Mouse (Mus musculus) E14TG2a.4 (cell line): ENCODE data around the gene Pipox.

Experiments
- H3K27me3 ChIP-seq: 2 replicates; pipeline ENCODE4 v1.6.1; 2014; ENCODE audit warnings: low read length, control low read depth; ENCODE audit not compliant: insufficient read depth
- H3K36me3 ChIP-seq: 2 replicates; pipeline ENCODE4 v1.6.1; 2014; ENCODE audit warnings: low read length, control low read depth; ENCODE audit not compliant: insufficient read depth
- H3K4me1 ChIP-seq: replicated peaks from 2 replicates; pipeline ENCODE4 v1.6.1; 2014; ENCODE audit warnings: low read depth, low read length, control low read depth
- H3K4me3 ChIP-seq: replicated peaks from 2 replicates; pipeline ENCODE4 v1.5.1; 2014; ENCODE audit warnings: mild to moderate bottlenecking, low read length
- H3K9me3 ChIP-seq: 2 replicates; pipeline ENCODE4 v1.6.1; 2014; ENCODE audit warnings: low read length, control low read depth
- CTCF ChIP-seq: conservative IDR thresholded peaks from 2 replicates; pipeline ENCODE4 v1.5.1; 2014; ENCODE audit warnings: low read length
- NANOG ChIP-seq: IDR thresholded peaks from 2 replicates; pipeline ENCODE4 v1.6.1; 2014; ENCODE audit warnings: borderline replicate concordance, low read length, mixed read lengths
- POU5F1 ChIP-seq: IDR thresholded peaks from 2 replicates; pipeline ENCODE4 v1.6.1; 2014; ENCODE audit warnings: low read length, borderline replicate concordance

Gene Pipox

GRCm38 (mm10) chr11:77901775-77902355, 8.0 kb upstream of the Pipox start:
- Histone ChIP-seq H3K27me3 (no peaks in the 10 kb centered on the region), H3K4me3 (no peak overlapping the region), H3K4me1 (peaks cover 72% of the 10 kb centered on the region), H3K36me3 (no peaks in the 10 kb centered on the region), H3K9me3 (no peaks in the 10 kb centered on the region)
- TF ChIP-seq NANOG: no peak
- TF ChIP-seq POU5F1: no peak

- H3K36me3 ChIP-seq: no peaks in the 10 kb centered on the region
- H3K9me3 ChIP-seq: no peaks in the 10 kb centered on the region
- no peak for TF ChIP-seq CTCF
- TF ChIP-seq POU5F1: no peak
- no peak for TF ChIP-seq NANOG
- H3K4me3 ChIP-seq: no peak overlapping the region
- H3K27me3 ChIP-seq: no peaks in the 10 kb centered on the region
- peaks cover 76% of the 10 kb centered on the region for H3K4me1 ChIP-seq
Observed at GRCm38 (mm10) chr11:77901366-77901765, 7.5 kb upstream of the Pipox start.

- TF ChIP-seq CTCF: no peak
- no peak for TF ChIP-seq NANOG
- no peak for TF ChIP-seq POU5F1
- Histone ChIP-seq H3K4me1 (peaks cover 83% of the 10 kb centered on the region), H3K4me3 (no peak overlapping the region), H3K36me3 (no peaks in the 10 kb centered on the region), H3K9me3 (no peaks in the 10 kb centered on the region), H3K27me3 (no peaks in the 10 kb centered on the region)
Observed at GRCm38 (mm10) chr11:77900696-77901095, 6.8 kb upstream of the Pipox start.

GRCm38 (mm10) chr11:77900187-77900586, 6.3 kb upstream of the Pipox start:
- peaks cover 85% of the 10 kb centered on the region for H3K4me1 ChIP-seq
- no peaks in the 10 kb centered on the region for H3K27me3 ChIP-seq
- no peaks in the 10 kb centered on the region for H3K9me3 ChIP-seq
- H3K36me3 ChIP-seq: no peaks in the 10 kb centered on the region
- H3K4me3 ChIP-seq: no peak overlapping the region
- no peak for TF ChIP-seq NANOG
- TF ChIP-seq CTCF: no peak
- TF ChIP-seq POU5F1: no peak

GRCm38 (mm10) chr11:77896820-77897805, 3.2 kb upstream of the Pipox start:
- no peaks in the 10 kb centered on the region for H3K9me3 ChIP-seq

GRCm38 (mm10) chr11:77896480-77896819, 2.6 kb upstream of the Pipox start:
- H3K4me3 ChIP-seq: peak overlapping the region; percentile 62
- no peak for TF ChIP-seq NANOG
- TF ChIP-seq POU5F1: no peak
- no peak for TF ChIP-seq CTCF
- H3K27me3 ChIP-seq: no peaks in the 10 kb centered on the region
- peaks cover 7% of the 10 kb centered on the region for H3K36me3 ChIP-seq
- H3K9me3 ChIP-seq: no peaks in the 10 kb centered on the region
- peaks cover 85% of the 10 kb centered on the region for H3K4me1 ChIP-seq

More at GRCm38 (mm10) chr11:77896820-77897805, 3.2 kb upstream of the Pipox start:
- peaks cover 1% of the 10 kb centered on the region for H3K36me3 ChIP-seq
- no peaks in the 10 kb centered on the region for H3K27me3 ChIP-seq
- peak overlapping the region; percentile 62 for H3K4me3 ChIP-seq
- TF ChIP-seq CTCF: no peak
- TF ChIP-seq NANOG: no peak
- no peak for TF ChIP-seq POU5F1
- peaks cover 85% of the 10 kb centered on the region for H3K4me1 ChIP-seq

GRCm38 (mm10) chr11:77896011-77896410, 2.1 kb upstream of the Pipox start:
- H3K27me3 ChIP-seq: no peaks in the 10 kb centered on the region
- peaks cover 10% of the 10 kb centered on the region for H3K36me3 ChIP-seq
- no peaks in the 10 kb centered on the region for H3K9me3 ChIP-seq
- no peak overlapping the region for H3K4me3 ChIP-seq
- TF ChIP-seq POU5F1 (no peak), CTCF (no peak), NANOG (no peak)
- peaks cover 85% of the 10 kb centered on the region for H3K4me1 ChIP-seq

GRCm38 (mm10) chr11:77894967-77895366, 1.1 kb upstream of the Pipox start:
- Histone ChIP-seq H3K4me3 (peak overlapping the region; percentile 83; the same call in 1 of the 2 replicates), H3K4me1 (peaks cover 85% of the 10 kb centered on the region), H3K36me3 (peaks cover 20% of the 10 kb centered on the region), H3K27me3 (no peaks in the 10 kb centered on the region), H3K9me3 (no peaks in the 10 kb centered on the region)
- TF ChIP-seq POU5F1: no peak
- TF ChIP-seq NANOG: no peak
- no peak for TF ChIP-seq CTCF

- TF ChIP-seq NANOG: no peak
- TF ChIP-seq POU5F1: no peak
- TF ChIP-seq CTCF: no peak
- Histone ChIP-seq H3K36me3 (peaks cover 34% of the 10 kb centered on the region), H3K4me3 (peak overlapping the region; percentile 83), H3K4me1 (peaks cover 93% of the 10 kb centered on the region), H3K9me3 (no peaks in the 10 kb centered on the region), H3K27me3 (no peaks in the 10 kb centered on the region)
Observed at GRCm38 (mm10) chr11:77893283-77893682, 613 bp downstream of the Pipox start.
